Mouse (Mus musculus) lung, embryonic 14.5 days (tissue): ENCODE data around the gene Ikzf1. TPM values are rescaled to one million over a fixed set of nuclear protein-coding genes. Genes with fewer than 3 reads are reported as not detected.

Experiments
- ATAC-seq: fragments of 200-750 bp; cut with Nextera tagmentation; 2 replicates; pipeline ENCODE4 v1.8.0; 2017; ENCODE audit warnings: mild to moderate bottlenecking, moderate TSS enrichment, moderate library complexity; ENCODE audit not compliant: insufficient read depth
- DNase-seq: peaks from one replicate; pipeline ENCODE4 v3.0.0-alpha.2; 2015
- H3K27ac ChIP-seq: fragments of 300-500 bp; sonication (generic); 2 replicates; pipeline ENCODE4 v1.5.1; 2014; ENCODE audit warnings: low read depth, mild to moderate bottlenecking, moderate library complexity
- H3K27me3 ChIP-seq: fragments of 300-500 bp; sonication (generic); 2 replicates; pipeline ENCODE4 v1.6.1; 2014; ENCODE audit warnings: low read length, control low read depth; ENCODE audit not compliant: insufficient read depth
- H3K36me3 ChIP-seq: fragments of 300-500 bp; sonication (generic); 2 replicates; pipeline ENCODE4 v1.6.1; 2014; ENCODE audit warnings: control low read depth; ENCODE audit not compliant: insufficient read depth
- H3K4me1 ChIP-seq: fragments of 300-500 bp; sonication (generic); 2 replicates; pipeline ENCODE4 v1.6.1; 2014; ENCODE audit warnings: antibody characterized with exemption, control low read depth; ENCODE audit not compliant: insufficient read depth
- H3K4me2 ChIP-seq: fragments of 300-500 bp; sonication (generic); 2 replicates; pipeline ENCODE4 v1.6.1; 2014; ENCODE audit warnings: mild to moderate bottlenecking
- H3K4me3 ChIP-seq: fragments of 300-500 bp; sonication (generic); 2 replicates; pipeline ENCODE4 v1.5.1; 2014; ENCODE audit warnings: low read depth, low read length
- H3K9ac ChIP-seq: fragments of 300-500 bp; sonication (generic); 2 replicates; pipeline ENCODE4 v1.6.1; 2014
- H3K9me3 ChIP-seq: fragments of 300-500 bp; sonication (generic); 2 replicates; pipeline ENCODE4 v1.6.1; 2016; ENCODE audit warnings: low read depth, low read length, control low read depth
- CTCF ChIP-seq: IDR thresholded peaks from 2 replicates; pipeline ENCODE4 v1.5.1; 2016; ENCODE audit warnings: antibody characterized with exemption, low read depth
- WGBS: fragments of 180-500 bp; shearing (Covaris S2); extraction: QIAGEN DNeasy Blood & Tissue Kit; methylation state at CpG from one replicate; pipeline ENCODE4 v1.1.7; 2014; 5-methylcytosine and 5-hydroxymethylcytosine counted together
- polyA plus RNA-seq: library from polyadenylated mRNA; unstranded; fragments of >200 nt; fragmentation: Nextera tagmentation; extraction: Ambion mirVana; gene quantifications from 2 replicates; pipeline ENCODE4 v1.2.1, GENCODE M21; 2014

The Ikzf1 gene
- polyA plus RNA-seq, 1 experiment from 2014 or later, result 2.4 TPM

GRCm38 (mm10) chr11:11819206-11819605 lies 134.4 kb downstream of the Ikzf1 start:
- no peaks in the 10 kb centered on the region for H3K9me3 ChIP-seq
- TF ChIP-seq CTCF, result no peak
- H3K27me3 ChIP-seq, result no peaks in the 10 kb centered on the region
- H3K4me1 ChIP-seq, result peaks cover 33% of the 10 kb centered on the region
- H3K36me3 ChIP-seq, result no peaks in the 10 kb centered on the region
- ATAC-seq (no peak), DNase-seq (no peak)
- H3K27ac ChIP-seq, result no peak overlapping the region
- no peak overlapping the region for H3K4me2 ChIP-seq
- H3K4me3 ChIP-seq, result no peak overlapping the region
- no peak overlapping the region for H3K9ac ChIP-seq
- WGBS, result 89% methylated on average over 5 of the region's 5 CpGs

DNA sequence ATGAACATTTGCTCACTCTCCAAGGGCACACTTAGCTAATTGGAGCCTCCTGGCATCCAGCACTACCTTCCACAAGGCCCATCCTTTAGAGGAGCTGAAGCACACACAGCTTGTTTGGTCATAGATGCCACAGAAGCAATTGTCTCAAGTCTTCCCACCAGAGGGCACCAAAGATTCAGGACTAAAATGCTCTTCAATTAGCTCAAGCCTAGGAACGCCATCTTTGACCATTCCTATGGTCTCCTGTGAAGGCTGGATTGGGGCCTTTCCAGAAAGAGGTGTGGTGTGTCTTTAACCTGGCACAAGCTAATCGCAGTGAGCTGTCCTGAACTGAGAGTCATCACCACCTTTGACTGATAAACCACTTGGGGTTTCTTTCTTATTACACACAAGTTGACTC lies 135.4 kb downstream of the Ikzf1 start:
- peak; percentile 43 for ATAC-seq
- Histone ChIP-seq H3K36me3 (no peaks in the 10 kb centered on the region), H3K4me3 (no peak overlapping the region), H3K27me3 (no peaks in the 10 kb centered on the region), H3K4me1 (peaks cover 37% of the 10 kb centered on the region), H3K9me3 (no peaks in the 10 kb centered on the region), H3K27ac (peak overlapping the region; percentile 94), H3K9ac (no peak overlapping the region), H3K4me2 (no peak overlapping the region)
- TF ChIP-seq CTCF, result peak; percentile 94
- 2% methylated on average over 2 of the region's 2 CpGs for WGBS
- DNase-seq, result peak; percentile 99

- H3K27me3 ChIP-seq, result no peaks in the 10 kb centered on the region
- H3K4me2 ChIP-seq, result no peak overlapping the region
- peak; percentile 6; the same call in 1 of the 2 replicates for ATAC-seq
- H3K27ac ChIP-seq, result peak overlapping the region; percentile 94
- TF ChIP-seq CTCF, result no peak
- H3K9ac ChIP-seq, result no peak overlapping the region
- peak; percentile 61 for DNase-seq
- 37% methylated on average over 3 of the region's 3 CpGs for WGBS
- H3K4me1 ChIP-seq, result peaks cover 37% of the 10 kb centered on the region
- H3K9me3 ChIP-seq, result no peaks in the 10 kb centered on the region
- H3K36me3 ChIP-seq, result no peaks in the 10 kb centered on the region
- H3K4me3 ChIP-seq, result no peak overlapping the region
Observed at GRCm38 (mm10) chr11:11820737-11821136, 135.9 kb downstream of the Ikzf1 start.

GRCm38 (mm10) chr11:11821387-11821975 lies 136.7 kb downstream of the Ikzf1 start:
- Histone ChIP-seq H3K9me3 (no peaks in the 10 kb centered on the region), H3K36me3 (no peaks in the 10 kb centered on the region), H3K27me3 (no peaks in the 10 kb centered on the region), H3K4me1 (peaks cover 37% of the 10 kb centered on the region), H3K4me3 (no peak overlapping the region), H3K9ac (peak overlapping the region; percentile 44), H3K4me2 (peak overlapping the region; percentile 35; the same call in 1 of the 2 replicates), H3K27ac (peak overlapping the region; percentile 98)
- TF ChIP-seq CTCF, result no peak
- peak; percentile 94 for DNase-seq
- peak; percentile 80 for ATAC-seq
- 3% methylated on average over 16 of the region's 16 CpGs for WGBS

Other genes starting within 250 kb of the Ikzf1 start
- gene Spata48, start 222.9 kb upstream of the Ikzf1 start, polyA plus RNA-seq, result 1.6 and 2.7 TPM in 2 replicates
- 0.75 and 0.95 TPM in 2 replicates for gene Zpbp, start 222.6 kb upstream of the Ikzf1 start, polyA plus RNA-seq
- not detected in 2 replicates for gene 4930512M02Rik, start 57.2 kb upstream of the Ikzf1 start, polyA plus RNA-seq
- 97.5 and 102 TPM in 2 replicates for gene Fignl1, start 124.0 kb downstream of the Ikzf1 start, polyA plus RNA-seq
- gene Ddc, start 213.1 kb downstream of the Ikzf1 start, polyA plus RNA-seq, result 13.1 and 13.4 TPM in 2 replicates